Mouse (Mus musculus) frontal cortex, adult (tissue): ENCODE data around the gene Defb43.

ENCODE experiments used
- ATAC-seq: cut with Nextera tagmentation; 2 replicates; pipeline ENCODE4 v1.9.2; 2017; ENCODE audit warnings: mild to moderate bottlenecking, moderate library complexity, mixed read lengths; ENCODE audit not compliant: low TSS enrichment

Gene Defb43

DNA sequence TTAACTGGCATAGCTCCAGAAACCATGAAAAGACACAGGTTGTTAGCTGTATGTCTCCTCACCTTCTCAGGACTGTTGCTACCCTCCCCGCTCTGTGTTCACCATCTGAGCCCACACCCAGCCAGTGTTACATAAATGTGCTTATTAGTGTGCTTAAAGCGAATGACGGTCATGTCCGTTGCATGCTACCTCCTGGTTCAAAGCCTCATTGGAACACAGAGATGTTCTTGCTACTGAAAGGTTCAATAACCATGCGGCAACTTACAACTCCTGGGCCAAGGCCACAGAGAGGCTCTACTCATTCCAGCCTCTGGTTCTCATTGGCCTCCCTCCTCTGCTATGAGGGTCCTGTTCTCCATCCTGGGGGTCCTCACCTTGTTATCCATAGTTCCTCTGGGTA lies at the start of gene Defb43:
Gene Defb43, plus strand, starts transcription at position 301 of the 400 bp plus-strand sequence.
- ATAC-seq: no peak

DNA sequence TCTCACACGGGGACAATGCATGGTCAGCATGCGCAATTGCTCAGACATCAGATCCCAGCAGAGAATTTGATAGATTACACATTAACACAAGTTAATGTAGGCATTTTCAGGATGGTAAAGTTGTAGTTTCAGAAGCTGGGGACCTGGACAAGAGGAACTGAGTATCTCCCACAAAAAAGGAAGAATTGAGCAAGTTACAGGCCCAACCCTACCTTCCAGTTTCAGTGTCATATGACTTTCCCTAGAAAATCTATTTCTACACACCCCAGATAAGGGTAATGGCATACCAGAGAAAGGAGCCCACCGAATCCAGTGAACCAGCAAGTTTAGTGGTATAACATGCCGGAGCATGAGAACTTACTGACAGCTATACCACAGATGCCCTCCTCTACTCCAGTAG lies 47.9 kb upstream of the Defb43 start:
- no peak for ATAC-seq

- ATAC-seq: no peak
These were observed 46.2 kb upstream of the Defb43 start for GRCm38 (mm10) chr14:62965342-62965741.

DNA sequence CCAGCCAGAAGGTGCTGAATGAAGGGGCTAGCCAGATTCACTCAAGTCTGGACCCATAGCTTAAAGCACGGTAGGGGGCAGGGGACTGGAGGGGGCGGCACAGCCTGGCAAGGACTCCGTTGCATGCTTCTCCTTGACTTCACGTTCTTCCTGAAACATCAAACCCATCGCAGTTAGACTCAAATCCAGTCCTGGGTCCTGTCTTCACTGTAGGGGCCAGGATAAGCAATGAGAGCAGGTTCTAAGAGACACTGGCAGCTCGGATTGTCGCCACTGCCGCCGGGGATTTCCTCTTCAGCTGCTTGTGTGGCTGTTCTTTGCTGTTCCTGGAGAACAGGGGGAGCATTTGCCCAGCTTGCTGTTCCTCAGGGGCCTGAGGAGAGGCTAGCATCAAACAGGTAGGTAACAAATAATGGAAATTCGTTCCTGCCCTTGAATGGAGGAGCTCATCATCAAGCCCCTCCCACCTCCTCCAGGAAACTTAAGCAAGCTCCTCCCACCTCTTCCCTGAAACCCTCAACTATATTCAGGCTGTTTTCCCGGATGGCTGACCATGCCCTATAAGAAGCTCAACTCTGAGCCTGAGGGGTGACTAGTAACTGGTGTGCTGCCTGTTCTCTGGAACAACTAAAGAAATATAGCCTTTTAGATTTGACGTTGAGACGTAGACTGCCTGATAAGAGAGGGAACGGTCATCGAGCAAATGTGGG lies 45.6 kb upstream of the Defb43 start:
- peak; percentile 50; the same call in 1 of the 2 replicates for ATAC-seq

- ATAC-seq: no peak
These were observed 36.5 kb upstream of the Defb43 start for GRCm38 (mm10) chr14:62975046-62975445.

DNA sequence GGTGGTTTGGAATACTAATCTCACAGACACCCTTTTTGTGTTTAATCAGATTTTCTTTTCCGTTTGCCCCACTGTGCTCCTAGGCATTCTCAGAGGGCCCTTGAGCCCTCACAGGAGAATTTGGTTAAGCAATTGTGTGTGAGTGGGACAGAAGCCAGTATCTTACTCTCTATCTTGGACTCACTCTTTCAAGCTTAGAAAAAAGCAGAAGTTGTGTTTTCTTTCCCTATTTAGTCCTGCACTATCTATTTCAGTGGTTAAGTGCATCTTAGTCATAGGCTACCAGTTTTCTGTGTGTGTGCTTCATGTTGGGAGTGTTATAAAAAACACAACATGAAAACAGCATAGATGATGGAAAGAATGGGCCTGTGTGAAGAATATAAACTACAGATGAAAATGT lies 31.8 kb upstream of the Defb43 start:
- no peak for ATAC-seq

- ATAC-seq: no peak
These were observed 27.2 kb upstream of the Defb43 start, which contains the start of gene Defb48 for GRCm38 (mm10) chr14:62984410-62984809. Gene Defb48, minus strand, starts transcription at chr14:62984510.

GRCm38 (mm10) chr14:62991271-62991670 lies 20.3 kb upstream of the Defb43 start:
- no peak for ATAC-seq

DNA sequence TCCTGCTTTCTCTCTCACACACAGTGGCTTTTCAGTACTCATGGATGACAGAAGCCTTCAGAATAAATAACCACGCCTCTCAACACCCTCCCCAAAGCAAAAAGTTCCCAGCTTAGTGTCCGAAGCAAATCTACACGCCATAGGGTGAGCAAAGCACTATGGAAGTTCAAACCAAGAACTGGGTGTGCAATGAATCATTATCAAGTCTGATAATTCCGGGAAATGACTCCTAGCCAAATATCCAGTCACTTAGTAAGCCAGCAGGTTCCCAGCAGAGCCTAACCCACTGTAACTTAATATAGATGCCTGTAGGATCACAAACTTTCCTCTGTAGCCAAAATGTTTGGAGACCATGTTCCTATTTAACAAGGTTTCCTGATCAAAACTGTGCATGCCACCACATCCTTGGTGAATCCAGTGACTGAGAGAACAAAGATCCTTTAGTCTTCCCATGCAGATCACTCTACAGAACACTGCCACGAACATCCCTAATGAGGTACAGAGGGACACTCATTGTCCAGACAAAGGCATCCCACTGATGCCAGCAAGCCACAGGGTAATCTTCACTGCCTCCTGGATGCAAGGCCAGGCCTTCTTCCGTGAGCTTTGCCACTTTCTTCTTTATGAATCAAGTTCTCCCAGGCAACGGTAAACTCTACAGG lies 19.6 kb upstream of the Defb43 start:
- ATAC-seq: no peak

DNA sequence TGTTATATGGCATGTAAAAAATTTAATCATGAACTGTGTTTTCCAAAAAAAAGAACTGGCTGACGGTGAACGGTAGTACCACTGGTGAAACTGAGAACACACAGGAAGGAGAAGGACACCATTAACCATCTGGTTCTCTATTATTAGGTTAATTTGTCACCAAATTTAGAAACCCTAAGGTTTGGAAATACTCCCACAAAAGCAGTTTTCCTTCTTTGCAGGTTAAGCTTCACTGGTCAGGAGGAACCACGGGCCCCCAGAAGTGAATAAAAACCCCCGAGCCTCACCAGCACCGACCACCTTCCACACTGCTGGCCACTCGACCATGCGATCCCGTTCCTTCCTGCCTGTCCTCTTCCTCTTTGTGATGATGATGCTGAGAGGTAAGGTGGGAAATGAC lies 13.8 kb upstream of the Defb43 start, which contains the start of gene Defb47:
Gene Defb47, plus strand, starts transcription at position 301 of the 400 bp plus-strand sequence.
- no peak for ATAC-seq

DNA sequence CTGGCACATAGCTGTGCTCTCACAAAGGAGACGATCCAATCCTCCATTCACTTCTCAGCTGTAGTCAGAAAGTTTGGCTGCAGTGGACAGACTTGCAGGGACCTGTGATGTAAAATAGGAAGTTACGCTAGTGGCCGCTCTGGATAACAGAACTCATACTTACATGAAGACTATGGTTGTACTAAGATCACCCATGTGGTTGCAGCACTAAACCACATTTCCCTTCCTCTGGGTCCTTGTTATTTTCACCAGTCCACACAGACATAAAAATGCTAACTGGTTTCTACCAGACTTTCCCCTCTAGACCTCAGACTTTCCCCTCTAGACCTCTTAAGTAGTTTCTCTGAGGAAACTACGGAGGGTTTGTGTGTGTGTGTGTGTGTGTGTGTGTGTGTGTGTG lies 12.6 kb upstream of the Defb43 start:
- ATAC-seq: no peak

GRCm38 (mm10) chr14:63002588-63002987 lies 9.0 kb upstream of the Defb43 start:
- no peak for ATAC-seq

DNA sequence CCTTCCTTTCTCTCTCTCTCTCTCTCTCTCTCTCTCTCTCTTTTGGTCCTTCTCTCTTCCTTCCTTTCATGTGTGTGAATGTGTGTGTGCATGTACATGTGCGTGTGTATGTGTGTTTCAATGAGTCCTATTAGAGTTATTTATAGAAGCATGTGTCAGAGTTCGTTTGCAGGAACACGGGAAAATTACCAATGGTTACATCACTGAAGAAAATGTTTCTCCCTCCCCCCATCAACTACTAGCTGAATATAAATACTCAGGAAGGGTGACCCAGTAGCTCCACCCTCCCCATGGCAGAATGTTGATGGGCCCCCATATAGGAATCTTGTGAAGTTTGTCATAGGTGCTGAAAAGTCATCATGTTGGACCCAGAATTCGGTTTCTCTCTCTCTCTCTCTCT lies 1.5 kb downstream of the Defb43 start:
- ATAC-seq: no peak

DNA sequence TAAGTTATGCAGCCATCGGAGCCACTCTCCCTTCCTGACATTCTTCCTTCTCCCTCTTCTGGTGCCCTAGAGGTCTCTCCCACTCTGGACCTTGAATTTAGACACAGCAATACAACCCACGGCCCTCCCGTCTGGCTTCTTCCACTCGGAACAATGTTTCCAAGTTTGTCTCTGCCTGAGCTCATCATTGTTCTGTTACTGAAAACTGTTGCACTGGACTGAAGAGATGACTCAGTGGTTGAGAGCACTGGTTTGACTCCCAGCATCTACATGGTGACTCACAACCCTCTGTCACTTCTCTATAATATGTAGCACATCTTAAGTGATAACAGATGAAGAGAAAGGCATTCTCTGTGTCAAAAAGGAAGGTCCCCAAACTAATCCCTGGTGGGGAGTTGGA lies 3.1 kb downstream of the Defb43 start:
- peak; percentile 93 for ATAC-seq

GRCm38 (mm10) chr14:63020524-63021156 lies 9.1 kb downstream of the Defb43 start:
- ATAC-seq: peak; percentile 96

DNA sequence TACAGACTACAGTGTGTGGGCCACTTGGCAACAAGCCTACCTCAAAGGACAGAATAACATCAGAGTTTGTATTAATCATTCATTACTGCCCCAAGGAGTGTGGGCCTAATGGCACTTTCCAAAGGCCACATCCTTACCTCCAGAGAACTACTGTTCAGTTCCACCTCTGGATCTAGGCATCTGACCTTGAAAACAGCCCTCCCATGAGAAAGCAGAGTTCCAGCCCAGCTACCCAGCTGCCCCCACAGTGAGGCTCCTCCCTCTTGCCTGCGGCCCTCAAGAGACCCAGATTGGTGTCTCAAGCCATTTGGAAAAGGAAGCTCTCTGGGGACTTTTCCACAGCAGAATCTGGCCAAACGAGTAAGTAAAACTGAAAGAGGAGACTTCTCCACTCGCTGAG lies 35.1 kb downstream of the Defb43 start, which contains the start of gene Defb42:
Gene Defb42, plus strand, starts transcription at position 301 of the 400 bp plus-strand sequence.
- ATAC-seq: no peak

- no peak for ATAC-seq
These were observed 38.4 kb downstream of the Defb43 start, which contains the start of gene Defb30 for GRCm38 (mm10) chr14:63049910-63050370. Gene Defb30, minus strand, starts transcription at chr14:63049960.

GRCm38 (mm10) chr14:63050769-63051168 lies 39.2 kb downstream of the Defb43 start:
- peak; percentile 57; the same call in 1 of the 2 replicates for ATAC-seq

DNA sequence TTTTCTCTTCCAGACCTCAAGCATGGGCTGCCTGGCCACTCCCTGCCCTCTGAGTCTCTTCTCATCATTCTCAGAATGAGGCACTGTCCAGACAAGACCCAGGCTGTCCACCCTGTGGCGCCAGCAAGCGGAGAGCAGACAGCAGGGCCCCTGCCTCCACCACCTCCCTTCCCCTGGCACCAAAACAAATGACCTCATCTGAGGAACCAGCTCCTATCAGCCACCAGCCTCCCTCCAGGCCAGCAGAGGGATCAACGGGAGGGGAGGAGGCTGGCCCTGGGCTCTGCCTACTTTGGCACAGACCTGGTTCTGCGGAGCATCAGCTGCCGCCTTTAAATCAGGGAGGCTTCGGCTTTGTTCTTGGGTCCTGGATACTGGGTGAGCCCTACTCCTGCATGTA lies 43.2 kb downstream of the Defb43 start:
- peak; percentile 73 for ATAC-seq

DNA sequence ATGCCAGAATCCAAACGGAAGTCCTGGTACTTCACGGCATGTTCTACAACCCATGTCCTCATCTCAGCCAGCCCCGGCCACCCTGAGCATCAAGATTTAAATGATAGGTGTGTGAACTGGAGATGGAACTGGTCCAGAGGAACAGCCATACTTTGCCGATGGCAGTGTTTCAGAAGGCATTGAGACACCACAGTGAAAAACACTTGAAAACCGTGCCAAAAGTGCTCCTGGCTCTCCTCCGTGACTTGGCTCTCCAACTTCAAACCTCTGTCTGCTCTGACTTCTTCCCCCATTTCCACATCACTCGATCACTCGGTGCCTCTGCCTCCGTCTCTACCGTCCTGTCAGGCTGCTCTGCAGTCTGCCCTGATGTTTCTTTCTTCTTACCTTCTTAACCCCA lies 48.8 kb downstream of the Defb43 start:
- no peak for ATAC-seq

GRCm38 (mm10) chr14:63062184-63062583 lies 50.6 kb downstream of the Defb43 start:
- ATAC-seq: no peak

DNA sequence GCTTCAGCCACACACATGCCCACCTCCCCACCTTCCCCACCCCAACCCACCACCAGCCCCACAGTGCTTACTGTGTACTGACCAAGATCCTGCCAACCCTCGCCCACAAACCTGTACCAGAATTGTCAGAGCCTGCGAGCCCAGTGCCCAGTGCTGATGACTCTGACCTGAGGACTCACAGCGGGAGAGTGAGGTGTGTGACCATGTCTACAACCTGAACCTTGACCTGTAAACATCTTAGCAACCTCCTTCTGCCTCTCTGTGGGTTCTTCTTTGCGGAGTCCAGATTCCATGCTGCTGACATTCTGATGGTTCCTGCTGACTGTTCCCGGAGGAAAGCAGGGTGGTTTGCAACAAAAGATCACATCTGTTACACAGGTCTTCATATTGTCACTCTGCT lies 53.8 kb downstream of the Defb43 start:
- ATAC-seq: no peak
